Mouse (Mus musculus) liver, adult (tissue): ENCODE data around the gene Prmt8.

Experiments used
- GATA4 ChIP-seq: IDR thresholded peaks from 2 replicates; pipeline ENCODE4 v1.6.1; 2014; ENCODE audit warnings: mild to moderate bottlenecking, low read length; ENCODE audit not compliant: insufficient replicate concordance

The Prmt8 gene

DNA sequence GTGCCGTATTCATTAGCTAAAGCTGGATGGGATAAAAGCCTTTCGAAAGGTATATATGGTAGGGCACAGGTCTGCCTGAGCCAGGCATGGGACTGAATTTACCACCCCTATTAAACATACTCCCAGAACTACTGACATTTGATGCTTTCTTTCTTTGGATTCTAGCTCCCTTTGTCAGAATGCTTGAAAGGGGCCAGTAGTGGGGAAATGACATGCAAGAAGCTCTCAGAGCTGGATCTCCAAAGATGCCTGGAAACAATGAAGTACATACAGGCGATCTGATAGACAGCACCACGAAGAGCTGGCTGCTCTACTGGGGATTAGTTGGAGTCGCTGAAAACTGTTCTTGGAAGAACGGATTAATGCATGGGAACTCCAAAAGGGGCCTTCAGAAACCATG, 16.0 kb downstream of the Prmt8 start:
- TF ChIP-seq GATA4, result no peak

DNA sequence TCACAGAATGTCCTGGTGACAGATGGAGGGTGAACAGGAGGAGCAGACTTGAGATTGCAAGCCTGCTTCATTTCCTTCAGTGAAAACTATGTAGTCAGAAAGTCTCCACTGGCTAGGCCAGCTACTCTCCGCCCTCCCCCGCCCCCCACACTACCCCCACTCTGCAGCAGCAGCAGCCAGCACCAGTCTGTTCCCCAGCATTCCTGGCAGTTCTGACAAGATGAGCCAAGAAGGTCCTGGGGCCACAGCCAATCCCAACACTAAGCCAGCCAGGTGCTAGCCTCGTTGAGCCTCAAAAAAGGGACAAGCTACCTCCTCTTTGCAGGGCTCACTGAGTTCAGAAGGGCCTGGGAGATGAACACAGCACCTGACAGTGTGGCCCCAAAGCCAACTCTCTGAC, 16.6 kb downstream of the Prmt8 start:
- no peak for TF ChIP-seq GATA4

DNA sequence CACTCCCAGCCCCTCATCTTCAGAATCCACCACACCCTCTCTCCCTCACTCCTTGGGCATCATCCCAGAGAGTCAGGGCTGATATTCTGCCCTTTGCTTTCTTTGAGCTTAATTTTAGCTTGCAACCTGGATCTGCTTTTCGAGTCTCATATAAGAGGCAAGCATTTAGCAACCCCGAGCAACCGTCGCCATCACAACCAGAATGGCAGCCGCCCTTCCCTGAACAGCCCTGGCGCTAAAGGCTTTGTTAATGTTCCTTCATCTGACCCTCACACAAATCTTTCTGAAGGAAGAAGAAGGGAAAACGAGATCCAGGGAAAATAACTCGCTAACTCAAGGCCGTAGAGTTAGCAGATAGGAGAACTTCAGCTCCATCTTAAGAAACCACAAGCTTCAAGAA, 17.8 kb downstream of the Prmt8 start:
- no peak for TF ChIP-seq GATA4

DNA sequence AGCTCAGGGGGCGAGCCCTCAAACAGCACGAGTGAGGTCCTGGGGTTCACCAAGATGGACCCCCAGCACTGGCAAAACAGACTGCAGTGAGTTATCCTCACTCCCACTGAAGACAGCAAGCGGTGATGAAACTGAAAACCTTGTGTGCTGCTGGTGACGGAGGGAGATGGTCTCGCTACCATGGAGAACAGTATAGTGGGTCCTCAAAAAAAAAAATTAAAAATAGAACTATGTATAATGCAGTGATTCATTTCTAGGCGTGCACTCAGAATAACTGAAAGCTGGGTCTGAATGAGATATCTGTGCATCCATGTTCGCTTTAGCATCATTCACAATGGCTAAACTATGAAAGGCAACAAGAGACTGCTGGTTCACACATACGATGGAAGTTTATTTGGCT, 20.5 kb downstream of the Prmt8 start:
- TF ChIP-seq GATA4, result no peak

DNA sequence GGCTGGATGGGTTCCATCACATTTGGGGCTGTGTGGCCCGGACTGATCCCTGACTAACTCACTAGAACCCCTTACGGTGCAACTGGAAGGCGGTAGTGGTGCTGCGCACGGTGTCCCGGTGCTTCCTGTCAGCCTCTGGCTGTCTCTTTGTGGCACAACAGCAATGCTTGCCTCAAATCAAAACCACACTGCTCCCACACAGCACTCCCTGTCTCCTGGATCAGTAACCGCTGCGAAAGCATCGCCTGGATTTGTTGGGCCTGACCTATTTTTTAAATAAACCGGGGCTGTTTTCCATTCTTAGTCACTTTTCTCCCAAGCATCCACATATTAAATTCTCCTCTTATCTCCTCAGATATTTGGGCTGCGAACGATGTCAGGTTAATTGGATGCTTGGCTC, 27.0 kb downstream of the Prmt8 start:
- TF ChIP-seq GATA4, result no peak

DNA sequence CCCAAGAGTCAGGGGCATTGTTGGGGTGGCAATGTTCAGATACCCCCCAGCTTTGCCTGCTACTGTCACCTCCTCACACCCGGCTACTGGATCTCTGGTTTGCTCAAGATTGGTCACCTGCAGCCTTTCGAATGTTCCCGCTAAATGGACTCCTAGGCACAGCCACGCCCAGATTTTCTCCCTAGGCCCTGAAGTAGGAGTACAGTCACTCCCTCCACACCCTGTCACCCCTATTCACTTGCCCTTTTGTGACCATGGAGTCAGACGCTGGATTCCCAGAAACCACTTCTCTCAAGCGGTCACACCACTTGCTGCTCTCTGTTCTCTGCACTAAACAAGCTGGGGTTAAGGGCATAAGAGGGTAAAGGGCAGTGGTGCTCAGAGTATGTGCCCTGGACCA, 28.1 kb downstream of the Prmt8 start:
- TF ChIP-seq GATA4, result no peak

DNA sequence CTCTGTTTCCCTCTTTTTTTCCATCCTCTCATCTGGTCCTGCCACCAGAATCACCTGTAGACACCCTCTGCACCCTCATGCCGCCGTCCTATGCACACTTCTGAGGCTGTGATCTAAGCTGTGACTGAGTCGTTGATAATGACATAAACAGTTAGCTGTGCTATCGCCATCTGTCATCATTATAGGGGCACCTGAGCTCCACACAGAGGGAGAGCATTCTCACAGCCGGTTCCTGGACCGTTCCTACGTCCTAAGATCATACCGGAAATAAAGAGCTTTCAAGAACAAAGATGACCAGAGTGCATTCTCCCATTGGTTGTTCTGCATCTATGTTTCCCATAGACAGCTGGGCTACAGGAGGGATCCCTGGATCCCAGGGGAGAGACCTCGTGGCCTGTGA, 28.6 kb downstream of the Prmt8 start:
- no peak for TF ChIP-seq GATA4

DNA sequence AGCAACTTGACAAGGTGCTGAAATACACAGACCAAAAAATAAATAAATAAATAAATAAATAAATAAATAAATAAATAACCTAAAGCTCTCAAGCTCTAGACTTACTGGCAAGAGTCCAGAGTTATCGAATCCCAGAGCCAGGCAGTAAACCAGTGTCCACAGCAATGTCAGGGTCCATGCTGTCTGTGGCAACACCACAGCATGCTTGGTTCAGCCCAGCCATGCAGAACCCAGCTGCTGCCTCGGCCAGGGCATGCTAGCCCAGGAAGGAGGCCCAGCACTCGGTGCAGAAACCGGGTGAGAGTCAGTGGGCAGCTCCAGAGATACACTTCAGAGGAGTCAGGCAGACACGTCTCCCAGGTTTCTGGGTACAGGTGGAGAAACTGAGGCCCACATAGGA, 29.4 kb downstream of the Prmt8 start:
- TF ChIP-seq GATA4, result no peak

DNA sequence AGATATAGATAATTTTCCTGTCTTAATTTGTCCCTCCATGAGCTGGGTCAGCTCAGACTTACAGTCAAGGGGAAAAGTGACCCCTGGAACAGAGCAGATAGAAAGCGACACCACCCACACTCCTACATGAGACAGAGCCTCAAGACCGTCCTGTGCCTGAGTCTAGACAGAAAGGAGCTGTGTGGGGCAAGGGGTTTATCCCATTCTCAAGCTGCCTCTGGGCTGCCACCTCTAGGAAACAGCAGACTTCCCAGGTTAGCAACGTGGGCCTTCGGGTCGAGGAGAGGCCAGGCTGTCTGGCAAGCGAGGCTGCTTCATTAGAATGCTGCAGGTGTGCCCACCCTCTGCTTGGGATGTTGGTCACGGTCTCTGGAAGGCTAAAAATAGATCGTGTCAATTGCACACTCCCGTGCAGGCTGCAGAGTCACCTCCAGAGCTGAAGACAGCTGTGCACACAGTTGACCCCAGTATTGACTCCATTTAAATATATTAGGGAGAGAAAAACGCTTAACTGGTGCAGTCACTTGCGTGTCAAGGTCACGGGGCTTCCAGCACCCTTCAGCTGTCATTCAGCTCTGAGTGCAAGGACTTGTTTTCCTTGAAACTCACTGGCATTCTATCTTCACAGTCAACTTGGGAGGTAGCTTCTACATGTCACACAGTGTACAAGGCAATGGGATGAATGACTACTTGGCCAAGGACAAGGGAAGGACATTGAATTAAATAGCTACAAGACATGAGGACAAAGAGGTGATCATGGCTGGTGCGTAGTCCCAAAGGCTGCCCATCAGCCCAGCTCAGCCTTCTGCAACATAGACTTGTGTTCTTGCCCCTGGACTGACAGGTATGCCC, 33.9 kb downstream of the Prmt8 start:
- no peak for TF ChIP-seq GATA4

DNA sequence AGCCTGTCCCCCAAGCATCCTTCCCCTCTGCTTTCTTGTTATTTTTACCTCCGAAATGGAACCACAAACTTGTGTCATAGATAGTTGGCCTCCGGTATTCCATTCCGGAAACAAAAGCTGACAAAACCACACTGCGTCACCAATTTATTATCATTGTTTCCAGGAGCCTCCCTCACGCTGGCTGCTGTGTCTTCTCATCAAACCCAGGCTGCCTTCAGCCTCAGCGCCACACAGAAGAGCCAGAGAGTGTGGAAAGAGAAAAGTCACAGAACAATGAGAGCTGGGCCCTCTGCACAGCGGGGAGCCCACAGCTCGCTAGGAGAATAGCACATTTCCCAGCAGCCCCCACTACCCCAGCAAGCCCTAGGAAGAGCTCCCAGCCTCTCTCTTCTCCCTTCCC, 46.1 kb downstream of the Prmt8 start:
- TF ChIP-seq GATA4, result no peak

DNA sequence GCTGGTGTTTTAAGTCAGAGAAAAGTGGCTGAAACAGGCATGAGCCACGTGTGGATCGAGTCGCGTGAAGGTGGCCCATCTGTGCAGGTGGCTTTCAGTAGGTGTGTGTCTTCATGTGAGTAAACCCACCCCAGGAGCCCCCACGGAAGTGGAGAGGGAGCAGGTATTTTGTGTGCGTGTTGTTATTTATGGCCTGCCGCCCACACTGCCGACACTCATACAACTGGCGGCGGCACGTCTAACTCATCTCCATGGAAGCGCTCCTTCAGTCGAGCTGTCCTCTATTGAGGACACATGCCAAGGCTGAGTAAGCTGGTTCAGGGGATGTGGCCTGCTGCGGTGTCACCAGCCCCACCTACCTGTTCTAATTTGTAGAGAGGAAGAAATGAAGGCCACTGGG, 49.4 kb downstream of the Prmt8 start:
- no peak for TF ChIP-seq GATA4

DNA sequence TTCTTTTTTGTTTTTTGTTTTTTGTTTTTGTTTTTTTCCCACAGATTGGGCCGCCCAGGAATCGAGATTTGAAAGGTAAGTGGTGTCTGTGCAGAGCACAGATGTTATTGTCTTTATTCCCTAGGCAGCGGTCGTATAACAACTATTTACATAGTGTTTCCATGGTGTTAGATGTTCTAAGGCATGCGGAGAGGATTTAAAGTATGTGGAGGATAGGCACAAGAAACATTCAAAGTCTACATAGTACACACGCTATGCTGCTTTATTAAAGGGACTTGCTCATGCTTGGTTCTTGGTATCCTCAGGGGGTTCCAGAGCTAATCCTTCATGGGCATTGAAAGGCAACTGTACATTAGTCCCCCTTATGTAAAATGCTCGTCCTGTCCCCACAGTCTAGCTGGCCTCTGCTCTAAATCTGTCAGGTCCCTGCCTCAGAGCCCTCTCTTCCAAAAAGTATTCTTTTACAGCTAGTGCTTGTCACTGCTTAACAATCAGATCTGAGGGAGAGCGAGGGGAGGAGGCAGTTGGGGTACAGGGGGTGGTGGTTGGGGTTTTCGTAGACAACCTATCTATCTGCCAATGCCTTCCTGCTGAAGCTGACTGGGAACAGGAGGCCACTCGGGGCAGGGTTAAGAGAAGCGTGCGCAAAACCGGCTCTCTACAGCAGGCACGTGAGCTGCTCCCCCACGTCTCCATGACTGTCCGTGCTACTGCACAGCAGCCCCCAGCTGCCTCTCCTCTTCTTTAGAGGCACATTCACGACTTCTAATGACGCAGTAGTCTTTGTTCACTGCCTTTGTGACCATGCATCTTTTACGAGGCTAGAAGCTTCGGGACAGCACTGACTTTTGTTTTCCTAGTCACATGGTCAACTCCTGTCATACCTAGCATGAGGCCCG, 51.8 kb downstream of the Prmt8 start:
- TF ChIP-seq GATA4, result no peak

DNA sequence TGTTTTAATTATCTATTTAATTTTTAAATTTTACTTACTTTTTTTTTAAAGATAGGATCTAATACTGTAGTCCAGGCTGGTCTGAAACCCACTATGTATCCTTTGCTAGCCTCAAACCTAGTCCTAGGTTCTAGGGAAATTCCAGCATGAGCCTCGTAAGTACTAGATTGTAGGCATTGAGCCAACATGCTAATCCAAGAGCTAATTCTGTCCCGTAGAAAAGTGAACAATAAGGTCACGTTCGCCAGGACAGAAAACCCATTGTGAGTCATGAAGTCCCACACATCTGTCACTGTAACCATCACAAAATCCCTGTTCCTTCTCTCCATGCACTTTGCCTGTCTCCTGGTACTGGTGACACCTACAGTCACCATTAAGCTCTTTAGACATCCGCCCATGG, 53.8 kb downstream of the Prmt8 start:
- no peak for TF ChIP-seq GATA4

DNA sequence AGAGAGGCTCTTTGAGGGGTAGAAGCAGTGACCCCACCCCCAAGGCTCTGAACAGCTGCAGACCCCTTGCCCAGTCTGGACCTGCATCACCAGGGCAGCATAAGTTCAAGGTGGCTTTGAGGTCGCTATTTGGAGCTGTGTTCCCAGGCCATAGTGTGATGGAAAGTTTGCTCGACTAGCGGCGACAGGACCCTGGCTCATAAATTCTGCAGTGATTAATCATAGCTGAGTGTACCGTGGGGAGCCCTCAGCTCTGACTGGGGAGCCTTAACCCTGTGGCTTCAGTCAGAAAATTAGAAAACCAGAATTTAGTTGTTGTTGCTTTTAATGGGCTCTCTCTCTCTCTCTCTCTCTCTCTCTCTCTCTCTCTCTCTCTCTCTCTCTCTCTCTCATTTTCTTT, 54.4 kb downstream of the Prmt8 start:
- no peak for TF ChIP-seq GATA4

DNA sequence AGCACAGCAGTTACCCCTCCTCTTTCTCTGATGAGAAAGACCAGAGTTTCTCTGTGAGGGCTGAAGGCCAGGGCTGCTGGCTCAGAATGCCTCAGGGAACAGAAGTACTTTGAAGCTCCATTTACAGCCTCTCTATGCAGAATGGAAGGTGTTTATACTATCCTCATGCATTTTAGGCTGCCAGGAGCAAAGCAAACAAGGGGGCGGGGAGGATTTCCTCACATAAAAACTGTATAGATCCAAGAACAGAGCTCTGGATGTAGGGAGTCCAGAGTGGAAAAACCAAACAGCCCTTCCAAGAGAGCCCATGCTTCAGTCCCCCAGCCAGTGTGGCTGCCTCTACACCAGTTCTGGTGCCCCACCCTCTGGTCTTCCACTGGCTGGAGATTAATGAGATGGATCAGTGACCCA, 61.0 kb downstream of the Prmt8 start:
- no peak for TF ChIP-seq GATA4
